Mouse (Mus musculus) stomach, postnatal 0 days (tissue): ENCODE measurements at regions not wholly inside any gene's neighbourhood (a gene's known extent, or its start where the extent isn't known, plus 50 kb on each side); places are given as distances from the start of the nearest gene placed in this dataset.

Experiments used
- CTCF ChIP-seq: IDR thresholded peaks from 2 replicates; pipeline ENCODE4 v1.5.1; 2016; ENCODE audit warnings: antibody characterized with exemption, low read depth, mild to moderate bottlenecking, moderate library complexity
- EP300 ChIP-seq: optimal IDR thresholded peaks from 2 replicates; pipeline ENCODE3; 2016; ENCODE audit warnings: antibody characterized with exemption

- no peak for TF ChIP-seq CTCF
- no peak for TF ChIP-seq EP300
Measured at GRCm38 (mm10) chr6:16086952-16087537, 366.6 kb downstream of the Mdfic start.
